Mouse (Mus musculus) spleen, postnatal 36 days (tissue): Measurements from ENCODE around the gene Ap1s2.
A peak's percentile ranks its signal among the peaks of the same experiment; 100 is the strongest.

Source experiments
- DNase-seq, 2 experiments: peaks; one replicate each; pipeline ENCODE4 v3.0.0; 2022; ENCODE audit warnings: low spot score in 2 of 2, mixed read lengths in 1 of 2

The Ap1s2 gene

DNA sequence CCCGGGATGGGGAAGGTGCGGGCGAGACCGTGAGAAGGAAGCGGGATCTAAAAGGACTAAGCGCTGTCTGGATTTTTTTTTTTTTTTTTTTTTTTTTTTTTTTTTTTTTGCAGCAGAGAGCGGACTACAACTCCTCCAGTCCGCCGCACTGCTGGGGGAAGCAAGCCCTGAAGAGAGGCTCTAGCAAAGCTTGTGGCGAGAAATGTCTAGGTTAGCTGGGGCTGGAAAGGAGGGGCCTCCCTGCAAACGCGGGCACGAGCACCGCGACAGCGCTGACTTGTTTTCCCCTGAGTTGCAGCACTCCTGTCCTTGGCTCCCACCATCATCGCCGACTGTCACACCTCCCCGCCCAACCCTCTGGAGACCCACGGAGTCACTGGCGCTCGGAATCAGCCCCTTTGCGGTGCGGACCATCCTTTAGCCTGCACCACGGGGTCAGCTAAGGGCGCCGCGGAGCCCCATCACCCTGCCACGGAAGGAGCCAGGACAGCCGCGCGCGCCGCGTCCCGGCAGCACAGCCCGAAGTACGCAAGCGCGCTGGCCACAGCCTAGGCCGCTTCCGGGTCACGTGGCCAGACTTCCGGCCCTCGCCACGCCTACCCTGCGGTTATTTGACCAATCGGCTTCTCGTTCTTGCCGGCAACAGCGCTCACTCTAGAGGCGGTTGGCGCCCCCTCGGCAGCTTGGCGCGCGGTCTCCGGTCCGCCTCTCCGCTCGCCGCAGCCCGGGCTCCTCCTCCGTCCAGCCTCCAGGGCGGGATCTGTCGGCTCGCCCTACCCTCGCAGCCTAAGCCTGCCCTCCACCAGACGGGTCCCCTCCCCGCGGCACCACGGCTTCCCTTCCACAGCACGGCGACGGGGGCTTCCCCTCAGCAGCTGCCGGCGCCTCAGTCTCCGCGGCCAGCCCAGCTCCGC lies at the start of gene Ap1s2:
Ap1s2 (plus strand) TSS at position 681 of the 914 bp plus-strand sequence.
- peak; percentile 94 to 95 for DNase-seq

DNA sequence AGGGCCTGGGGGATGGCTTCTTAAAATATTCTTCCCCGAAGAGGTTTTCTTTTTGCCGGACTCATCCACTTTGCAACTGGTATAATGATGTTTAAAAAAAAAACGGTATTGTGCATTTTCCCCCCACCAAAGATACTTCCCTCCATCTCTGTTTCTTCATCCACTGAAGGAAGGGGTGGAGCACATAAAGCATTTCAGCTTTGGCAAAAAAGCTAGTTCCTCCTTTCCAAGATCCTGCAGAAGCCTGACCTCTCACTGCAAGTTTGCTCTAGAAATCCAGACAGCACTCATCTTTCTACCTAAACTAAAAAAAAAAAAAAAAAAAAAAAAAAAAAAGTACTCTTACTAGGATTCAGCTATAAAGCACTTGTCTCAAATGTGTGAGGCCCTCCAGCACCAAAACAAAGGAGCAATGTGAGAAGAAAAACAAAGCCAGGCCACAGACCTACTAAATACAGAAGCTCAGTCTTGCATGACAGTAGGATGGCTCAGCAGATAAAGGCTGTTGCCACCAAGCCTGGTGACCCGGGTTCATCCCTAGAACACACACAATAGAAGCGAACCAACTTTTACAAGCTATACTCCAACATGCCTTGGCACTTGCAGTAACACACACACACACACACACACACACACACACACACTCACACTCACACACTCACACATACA lies 41.0 kb upstream of the Ap1s2 start:
- no peak for DNase-seq

DNA sequence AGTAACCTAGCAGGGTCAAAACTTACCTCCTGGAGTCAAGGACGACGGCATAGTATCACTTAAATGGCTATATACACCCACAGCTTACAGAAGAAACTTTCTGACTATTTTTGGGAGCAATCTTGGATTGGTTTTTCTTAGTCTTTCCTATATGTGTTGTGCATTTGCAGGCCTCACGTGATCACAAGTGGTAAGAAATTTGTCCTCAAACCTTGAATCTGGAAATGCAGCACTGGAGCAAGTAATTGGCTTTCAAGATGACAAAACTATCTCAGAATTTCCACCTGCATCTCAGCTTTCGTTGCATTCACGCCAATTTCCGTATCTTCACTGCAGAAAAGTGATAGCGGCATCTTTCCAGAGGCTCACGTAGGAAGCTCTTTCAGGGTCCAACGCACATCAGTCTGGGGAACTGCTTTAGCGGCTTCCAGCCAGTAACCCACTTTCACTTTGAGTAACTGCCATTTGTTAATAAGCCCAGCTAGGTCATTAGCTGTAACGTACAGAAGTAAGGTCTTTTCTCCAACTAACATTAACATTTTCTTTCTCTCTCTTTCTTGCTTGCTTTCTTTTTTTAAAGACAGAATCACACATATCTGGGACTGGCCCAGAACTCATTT lies 40.0 kb upstream of the Ap1s2 start:
- DNase-seq = peak in 1 of 2 experiments; percentile 11

DNA sequence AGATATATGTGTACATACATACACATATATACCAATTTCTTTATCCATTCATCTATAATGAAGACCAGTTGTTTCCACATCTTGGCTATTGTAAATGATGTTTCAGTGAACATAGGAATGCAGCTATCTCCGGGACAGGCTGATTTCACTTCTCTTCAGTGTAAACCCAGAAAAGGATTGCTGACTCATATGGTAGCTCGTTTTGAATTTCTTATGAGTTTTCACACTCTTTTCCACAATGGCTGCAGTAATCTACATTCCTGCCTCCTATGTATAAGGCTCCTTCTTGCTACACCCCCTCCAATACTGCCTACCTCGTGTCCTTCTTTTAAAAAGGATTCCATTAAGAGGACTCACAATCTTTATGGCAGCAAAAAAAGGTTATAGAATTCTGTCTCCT lies 32.9 kb upstream of the Ap1s2 start:
- DNase-seq = no peak

DNA sequence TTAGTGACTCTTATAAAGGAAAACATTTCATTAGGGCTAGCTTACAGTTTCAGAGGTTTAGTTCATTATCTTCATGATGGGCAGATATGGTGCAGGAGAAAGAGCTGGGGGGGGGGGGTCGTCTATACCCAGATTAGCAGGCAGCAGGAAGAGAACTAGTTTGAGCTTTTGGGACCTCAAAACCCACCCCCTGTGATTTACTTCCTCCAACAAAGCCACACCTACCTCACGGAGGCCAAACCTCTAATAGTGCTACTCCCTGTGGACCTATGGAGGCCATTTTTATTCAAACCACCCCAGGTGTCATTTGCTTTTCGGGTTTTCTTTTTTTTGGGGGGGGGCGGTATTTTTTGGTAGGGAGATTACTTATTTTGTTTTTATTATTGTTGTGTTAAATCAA lies 32.2 kb upstream of the Ap1s2 start:
- no peak for DNase-seq

DNA sequence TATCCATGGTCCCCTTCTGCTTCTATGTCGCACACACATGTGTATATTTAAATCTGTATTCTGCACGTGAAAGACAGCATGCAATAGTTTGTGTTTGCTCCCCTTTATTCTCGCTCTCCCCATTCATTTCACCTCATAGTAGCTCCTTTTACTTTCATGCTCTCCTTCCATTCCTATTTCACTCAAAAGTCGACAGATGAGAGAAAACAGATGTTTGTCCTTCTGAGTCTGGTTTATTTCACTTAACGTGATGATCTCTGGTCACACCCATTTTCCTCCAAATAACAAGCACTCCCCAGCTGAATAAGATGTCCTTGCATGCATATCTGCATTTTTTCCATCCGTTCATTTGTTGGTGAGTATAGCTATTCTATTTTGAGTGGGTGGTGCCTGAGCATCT lies 29.8 kb upstream of the Ap1s2 start:
- DNase-seq = no peak

DNA sequence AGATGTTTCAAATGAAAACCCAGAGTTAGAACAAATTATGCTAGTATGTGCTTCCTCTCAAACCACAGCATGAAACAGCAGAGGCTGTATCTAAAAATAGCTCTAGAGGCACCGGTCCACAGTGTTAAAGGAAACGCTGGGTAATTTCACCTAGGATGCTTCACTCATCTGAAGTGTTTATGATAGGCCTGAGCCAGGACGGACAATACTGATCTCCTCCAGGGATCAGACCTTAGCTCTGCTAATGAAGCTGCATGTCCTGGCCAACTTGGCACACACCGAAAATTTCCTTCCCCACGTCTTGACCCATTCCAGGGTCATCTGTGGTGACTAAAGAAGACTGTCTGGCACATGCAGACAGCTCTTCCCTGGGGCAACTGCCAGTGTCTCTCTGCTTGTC lies 29.4 kb upstream of the Ap1s2 start:
- DNase-seq = peak in 1 of 2 experiments; percentile 6

DNA sequence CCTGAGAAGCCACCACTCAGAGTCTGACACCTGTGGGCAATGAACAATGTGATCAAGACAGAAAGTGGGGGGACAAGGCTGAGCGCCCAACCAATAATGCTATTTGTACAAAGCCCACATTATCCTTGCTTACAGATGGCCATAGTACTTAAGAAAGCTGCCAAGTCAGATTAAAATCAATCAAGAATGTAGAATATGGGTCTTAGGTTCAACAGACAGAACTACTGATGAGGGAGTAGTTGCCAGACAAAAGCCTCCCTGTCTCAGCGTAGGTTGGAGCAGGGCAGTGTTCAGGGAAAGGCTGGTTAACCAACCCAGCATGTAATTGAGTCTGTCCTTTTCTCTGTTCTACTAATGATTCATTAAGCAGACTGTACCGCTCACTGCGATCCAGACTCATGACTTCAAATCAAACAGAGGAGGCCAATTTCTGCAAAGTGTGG lies 23.3 kb upstream of the Ap1s2 start:
- no peak for DNase-seq

DNA sequence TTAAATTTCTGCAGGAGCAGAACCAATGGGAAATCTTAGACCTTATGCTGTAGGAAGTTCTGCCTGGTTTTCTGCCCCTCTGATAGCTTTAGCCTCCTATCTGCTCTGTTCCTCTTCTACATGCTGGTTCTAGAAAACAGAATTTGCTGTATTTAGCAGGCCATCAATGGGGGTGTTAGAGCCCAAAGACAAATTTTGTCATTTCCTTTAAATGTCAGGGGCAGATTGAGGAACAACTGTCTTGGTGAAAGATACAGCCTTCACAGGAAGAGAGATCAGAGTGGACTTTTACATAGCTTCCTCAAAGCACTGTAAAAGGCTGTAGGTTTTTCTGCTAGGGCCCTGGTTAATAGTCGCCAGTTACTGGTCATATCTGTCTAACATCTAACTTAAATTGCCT lies 11.5 kb upstream of the Ap1s2 start:
- no peak for DNase-seq

DNA sequence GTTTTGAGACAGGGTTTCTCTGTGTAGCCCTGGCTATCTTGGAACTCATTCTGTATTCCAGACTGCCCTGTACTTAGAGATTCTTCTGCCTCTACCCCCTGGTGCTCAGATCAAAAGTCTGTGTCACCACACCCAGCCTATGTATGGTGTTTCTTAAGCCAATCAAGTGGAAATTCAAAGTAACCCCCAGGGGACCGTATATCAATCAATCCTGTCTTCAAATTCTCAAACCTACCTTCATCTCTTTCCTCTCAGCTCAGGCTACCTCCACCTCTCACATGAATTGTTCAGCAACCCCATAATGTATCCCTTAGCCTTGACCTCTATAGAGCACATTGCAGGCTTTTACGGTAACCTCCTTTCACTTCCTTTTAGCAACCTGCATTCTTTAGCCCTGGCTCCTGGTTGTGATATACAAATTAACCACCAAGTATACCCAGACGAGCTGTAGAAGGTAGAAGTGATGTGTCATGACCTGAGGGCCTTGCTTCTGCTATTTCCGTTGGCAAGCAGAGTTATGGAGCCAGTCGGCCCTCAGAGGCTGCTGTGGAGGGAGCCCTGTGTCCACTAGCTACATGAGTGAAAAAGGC lies 9.3 kb upstream of the Ap1s2 start:
- DNase-seq = peak; percentile 30 to 34

DNA sequence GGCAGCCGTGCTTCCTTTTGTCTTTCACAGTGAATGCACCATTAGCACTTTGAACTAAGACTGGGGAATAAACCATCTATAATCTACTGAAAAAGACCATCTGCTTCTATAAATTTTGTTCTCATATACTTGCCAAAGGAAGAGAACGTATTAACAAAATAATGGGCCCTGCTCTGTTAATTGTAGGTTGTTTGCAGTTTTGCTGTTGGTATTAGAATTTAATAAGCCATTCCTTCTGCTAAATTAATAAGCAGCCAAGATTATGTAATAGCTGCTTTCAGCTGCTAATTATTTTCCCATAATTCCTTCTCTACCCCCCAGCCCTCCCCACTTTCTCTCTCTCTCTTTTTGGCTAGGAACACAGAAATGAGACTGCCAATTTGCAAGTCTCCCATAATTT lies 2.0 kb upstream of the Ap1s2 start:
- DNase-seq = no peak

DNA sequence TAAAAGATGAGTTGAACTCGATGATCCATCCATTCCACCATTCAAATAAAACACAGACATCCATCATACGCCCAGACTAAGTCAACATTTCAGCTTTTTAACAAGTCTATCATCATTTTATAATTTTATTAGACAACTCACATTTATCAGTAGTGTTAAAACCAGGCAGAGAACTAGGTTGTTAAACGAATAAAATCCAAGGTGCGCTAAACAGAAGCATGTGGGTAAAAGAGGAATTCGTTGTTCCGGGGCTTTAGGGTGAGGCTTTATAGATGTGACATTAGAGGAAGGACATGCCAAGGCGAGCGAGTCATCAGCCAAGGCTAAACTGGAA lies 847 bp upstream of the Ap1s2 start:
- peak in 1 of 2 experiments; percentile 20 for DNase-seq

DNA sequence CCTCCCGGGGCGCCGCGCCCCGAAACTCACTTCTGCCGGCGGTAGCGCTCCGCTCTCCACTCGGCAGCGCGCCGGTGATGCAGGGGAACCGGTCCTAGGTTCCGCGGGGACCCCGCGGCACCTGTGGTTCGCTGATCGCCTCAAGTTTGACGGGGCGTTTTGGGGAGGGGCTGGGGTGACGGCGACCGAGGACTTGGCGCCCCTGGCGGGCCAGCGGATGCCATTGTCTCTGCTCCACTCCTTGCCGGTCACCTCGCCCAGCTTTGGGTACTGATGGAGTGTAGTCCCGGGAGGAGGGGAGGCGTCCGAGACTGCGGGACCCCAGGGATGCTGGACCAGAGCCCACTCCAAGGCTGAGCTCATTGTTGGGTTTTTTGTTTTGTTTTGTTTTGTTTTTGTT lies 564 bp downstream of the Ap1s2 start:
- DNase-seq = peak; percentile 46 to 47

DNA sequence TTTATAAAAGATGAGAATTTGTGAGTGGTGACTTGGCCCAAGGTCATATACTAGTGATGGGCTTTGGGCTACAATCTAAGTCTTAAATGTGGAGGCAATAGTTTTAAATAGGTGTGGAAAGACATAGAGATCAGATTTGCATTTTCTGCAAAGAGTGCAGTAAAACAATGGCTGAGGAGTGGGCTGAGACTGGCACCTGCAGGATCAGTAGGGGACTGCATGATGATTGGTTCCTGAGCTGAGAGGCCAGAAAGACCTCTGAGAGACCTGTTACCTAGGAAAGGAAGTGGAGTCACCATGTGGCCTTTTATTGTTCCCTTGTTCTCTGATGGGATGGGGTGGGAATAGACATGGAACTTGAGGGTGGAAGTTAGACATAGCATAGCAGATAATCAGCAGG lies 4.0 kb downstream of the Ap1s2 start:
- DNase-seq = peak; percentile 24 to 26

DNA sequence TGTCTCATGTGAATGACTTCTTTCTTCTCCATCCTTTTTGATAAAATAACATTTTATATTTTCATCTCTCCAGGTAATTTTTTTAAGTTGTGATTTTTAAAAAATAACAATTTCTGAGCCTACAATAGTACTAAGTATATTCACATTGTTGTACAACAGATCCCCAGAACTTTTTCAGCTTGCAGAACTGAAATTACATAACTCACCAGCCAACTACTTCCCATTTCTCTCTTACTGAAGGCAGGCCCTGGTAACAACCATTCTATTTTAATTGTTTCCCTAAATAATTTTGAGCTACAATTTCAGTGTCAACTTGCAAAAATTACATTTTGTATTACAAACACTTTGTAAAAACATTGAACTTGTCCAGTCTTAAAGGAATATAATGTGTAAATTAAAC lies 20.7 kb downstream of the Ap1s2 start:
- no peak for DNase-seq

DNA sequence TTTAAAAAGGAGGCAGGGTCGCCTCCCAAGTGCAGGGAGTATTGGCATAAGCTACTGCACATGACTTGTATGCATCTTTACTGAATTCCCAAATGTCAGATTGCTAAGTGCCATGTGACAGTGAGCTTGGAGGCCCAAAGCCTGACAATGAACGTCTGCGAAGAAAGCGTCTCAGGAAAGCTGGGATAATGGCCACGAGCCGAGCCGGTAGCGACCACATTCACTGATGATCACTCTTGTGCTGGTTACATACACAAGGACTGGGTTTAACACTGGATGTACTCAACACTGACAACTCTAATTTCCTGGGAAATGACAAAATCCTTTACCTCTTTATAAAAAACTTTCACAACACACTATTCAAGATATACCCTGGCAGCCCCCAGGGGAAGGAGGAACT lies 25.9 kb downstream of the Ap1s2 start:
- no peak for DNase-seq

DNA sequence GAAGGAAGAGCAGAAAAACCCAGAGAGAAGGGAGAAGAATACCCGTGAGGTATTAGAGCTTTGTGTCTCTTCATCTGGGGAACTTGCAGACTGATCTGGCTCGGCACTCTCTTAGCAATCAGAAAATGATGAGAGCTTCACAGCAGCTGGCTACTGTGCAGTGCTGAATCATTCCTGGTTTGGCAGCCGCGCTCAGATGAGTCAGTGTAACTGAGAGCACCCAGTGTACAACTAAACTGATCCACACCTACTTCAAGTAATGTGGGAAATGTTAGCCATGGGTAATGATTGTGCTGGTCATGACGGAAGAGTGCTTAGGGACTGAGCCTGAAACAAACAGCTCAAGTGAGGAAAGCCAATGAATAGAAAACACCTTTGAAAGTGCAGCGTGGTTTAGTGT lies 29.8 kb downstream of the Ap1s2 start:
- DNase-seq = no peak

DNA sequence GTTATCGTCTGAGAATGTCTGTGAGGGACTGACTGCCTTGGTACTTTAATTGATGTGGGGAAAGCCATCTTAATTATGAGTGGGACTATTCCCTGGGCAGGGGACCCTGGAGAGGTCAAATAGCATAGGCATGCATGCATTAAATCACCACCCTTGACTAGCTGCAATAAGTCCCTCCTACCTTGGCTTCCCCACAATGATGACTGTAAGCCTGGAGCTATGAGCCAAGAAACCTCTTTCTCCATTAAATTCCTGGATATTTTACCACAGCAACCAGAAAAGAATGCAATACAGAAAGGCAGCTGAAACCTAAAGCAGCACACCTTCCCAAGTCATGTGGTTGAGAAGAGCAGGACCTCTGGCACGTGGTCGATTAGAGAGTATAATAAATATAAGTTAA lies 35.6 kb downstream of the Ap1s2 start:
- no peak for DNase-seq

DNA sequence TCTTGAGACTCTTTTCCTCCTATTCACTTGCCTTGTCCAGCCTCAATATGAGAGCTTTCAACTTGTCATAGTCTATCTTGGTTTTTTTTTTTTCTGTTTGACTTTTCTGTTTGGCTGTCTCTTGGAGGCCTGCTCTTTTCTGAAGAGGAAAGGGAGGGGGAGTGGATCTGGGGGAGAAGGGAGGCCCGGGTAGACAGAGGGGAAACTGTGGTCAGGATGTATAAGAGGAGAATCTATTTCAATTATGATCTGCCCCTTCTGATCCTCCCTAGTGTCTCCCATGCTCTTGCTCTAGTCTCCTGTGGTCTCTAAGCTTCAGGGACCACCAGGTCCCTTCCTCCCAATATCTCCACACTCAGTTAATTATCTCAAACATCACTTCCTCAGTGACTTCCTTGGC lies 42.8 kb downstream of the Ap1s2 start:
- DNase-seq = no peak

DNA sequence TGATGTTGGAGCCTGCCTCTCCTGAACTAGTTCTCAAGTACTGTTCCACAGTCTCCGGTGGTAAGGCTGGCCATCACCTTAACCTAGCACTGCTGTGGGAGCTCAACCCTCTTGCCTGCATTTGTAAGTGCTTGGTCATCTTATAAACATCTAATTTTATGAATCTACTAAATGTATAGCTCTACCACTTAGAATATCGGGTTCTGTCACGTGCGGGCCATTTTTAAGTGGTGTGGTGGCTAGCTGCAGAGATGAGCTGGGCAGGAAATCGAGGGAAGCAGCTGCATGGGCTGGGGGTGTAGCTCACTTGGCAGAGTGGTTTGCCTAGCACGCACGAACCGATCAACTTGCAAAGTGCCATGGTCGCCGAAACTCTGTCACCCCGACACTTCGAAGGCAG lies 48.6 kb downstream of the Ap1s2 start:
- no peak for DNase-seq

DNA sequence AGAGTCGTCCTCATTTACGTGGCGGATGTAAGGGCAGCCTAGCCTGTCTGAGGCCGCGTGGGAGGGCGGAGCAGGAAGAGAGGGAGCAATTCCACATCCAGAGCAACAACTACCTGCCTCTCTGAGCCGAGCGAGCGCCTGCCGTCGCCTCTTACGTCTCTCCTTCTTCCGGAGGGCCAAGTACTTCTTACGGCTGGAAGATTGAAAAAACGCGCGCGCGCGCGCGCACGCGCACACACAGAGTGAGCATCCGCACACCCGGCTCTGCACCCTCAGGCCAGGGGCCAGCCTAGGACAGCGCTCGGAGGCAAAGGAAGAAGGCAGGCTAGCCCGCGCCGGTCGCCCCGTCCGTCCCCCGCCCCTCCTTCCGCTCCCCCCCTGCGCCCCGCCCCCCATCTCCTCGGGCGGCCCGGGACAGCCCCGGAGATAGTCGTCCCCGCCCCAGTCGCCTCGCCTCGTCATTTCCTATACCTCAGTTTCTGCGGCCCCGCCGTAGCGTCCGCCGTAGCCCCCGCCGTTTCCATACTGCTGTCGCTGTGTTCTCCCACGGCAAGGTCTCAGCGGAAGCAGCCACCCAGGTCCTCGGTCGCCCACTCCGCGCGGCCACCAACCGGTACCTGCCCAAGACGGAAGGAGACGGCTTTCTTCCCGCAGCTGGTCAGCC lies 49.1 kb downstream of the Ap1s2 start:
- DNase-seq = peak; percentile 67 to 79

DNA sequence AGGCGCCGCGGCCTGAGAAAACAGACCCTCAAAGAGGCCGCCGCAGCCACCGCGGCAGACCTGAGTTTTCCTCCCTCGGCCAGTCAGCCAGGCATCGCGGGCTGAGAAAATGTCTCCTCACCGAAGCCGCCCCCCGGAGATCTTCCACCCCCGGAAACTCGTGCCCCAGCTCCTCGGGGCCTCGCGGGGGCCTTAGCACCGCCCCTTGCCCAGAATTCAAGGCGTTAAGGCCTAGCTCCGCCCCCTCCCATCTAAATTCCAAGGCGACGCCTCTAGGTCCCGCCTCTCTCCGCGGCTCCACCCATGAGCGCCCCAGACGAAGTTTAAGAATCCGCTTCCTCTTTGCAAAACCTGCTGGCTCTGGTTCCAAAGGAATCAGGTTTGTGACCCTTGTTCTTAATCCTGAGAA lies 49.7 kb downstream of the Ap1s2 start, which contains the start of gene Zrsr2:
Zrsr2 (minus strand) TSS at position 195 of the 409 bp plus-strand sequence.
- peak; percentile 84 to 91 for DNase-seq
